Mouse (Mus musculus) heart, embryonic 14.5 days (tissue): ENCODE results near the gene Nudt6. TPM values are rescaled to one million over a fixed set of nuclear protein-coding genes. Genes with fewer than 3 reads are reported as not detected.

ENCODE experiments used
- ATAC-seq: fragments of 200-750 bp; cut with Nextera tagmentation; 2 replicates; pipeline ENCODE4 v1.8.0; 2017; ENCODE audit warnings: low read depth, moderate TSS enrichment; ENCODE audit not compliant: insufficient number of reproducible peaks, insufficient read depth, low FRiP score
- H3K27ac ChIP-seq, 2 experiments: fragments of 200-500 bp in 1 of 2; fragments of 300-500 bp in 1 of 2; sonication (generic) in 1 of 2; replicated peaks in 1 of 2; 2 replicates each; pipeline ENCODE4 v1.5.1; 2012 to 2014; ENCODE audit warnings: low read depth in 2 of 2, low read length in 2 of 2, control low read depth in 1 of 2, mild to moderate bottlenecking in 1 of 2, mixed read lengths in 1 of 2; ENCODE audit not compliant: control insufficient read depth in 1 of 2, insufficient read depth in 1 of 2
- H3K27me3 ChIP-seq: fragments of 300-500 bp; sonication (generic); 2 replicates; pipeline ENCODE4 v1.6.1; 2014; ENCODE audit warnings: mild to moderate bottlenecking, low read length, control low read depth; ENCODE audit not compliant: control insufficient read depth, insufficient read depth
- H3K36me3 ChIP-seq: fragments of 300-500 bp; sonication (generic); 2 replicates; pipeline ENCODE4 v1.6.1; 2014; ENCODE audit warnings: mild to moderate bottlenecking, control low read depth, low read length, mixed read lengths; ENCODE audit not compliant: control insufficient read depth, insufficient read depth
- H3K4me1 ChIP-seq, 2 experiments: fragments of 200-500 bp in 1 of 2; fragments of 300-500 bp in 1 of 2; sonication (generic) in 1 of 2; 2 replicates each; pipeline ENCODE4 v1.6.1; 2012 to 2014; ENCODE audit warnings: low read length in 2 of 2, control low read depth in 1 of 2, mixed read lengths in 1 of 2; ENCODE audit not compliant: control insufficient read depth in 2 of 2, insufficient read depth in 2 of 2
- H3K4me2 ChIP-seq: fragments of 300-500 bp; sonication (generic); 2 replicates; pipeline ENCODE4 v1.6.1; 2014; ENCODE audit warnings: mild to moderate bottlenecking, low read length
- H3K4me3 ChIP-seq, 2 experiments: fragments of 200-500 bp in 1 of 2; fragments of 300-500 bp in 1 of 2; sonication (generic) in 1 of 2; 2 replicates each; pipeline ENCODE4 v1.5.1; 2012 to 2014; ENCODE audit warnings: low read length in 2 of 2, mild to moderate bottlenecking in 2 of 2, control low read depth in 1 of 2, low read depth in 1 of 2, moderate library complexity in 1 of 2; ENCODE audit not compliant: control insufficient read depth in 1 of 2, insufficient read depth in 1 of 2
- H3K9ac ChIP-seq: fragments of 300-500 bp; sonication (generic); 2 replicates; pipeline ENCODE4 v1.6.1; 2014; ENCODE audit warnings: mild to moderate bottlenecking, low read length
- H3K9me3 ChIP-seq: fragments of 300-500 bp; sonication (generic); 2 replicates; pipeline ENCODE4 v1.6.1; 2016; ENCODE audit warnings: low read length, control low read depth; ENCODE audit not compliant: control insufficient read depth
- WGBS: fragments of 180-500 bp; shearing (Covaris S2); extraction: QIAGEN DNeasy Blood & Tissue Kit; methylation state at CpG from one replicate; pipeline ENCODE4 v1.1.7; 2014; 5-methylcytosine and 5-hydroxymethylcytosine counted together
- polyA plus RNA-seq: library from polyadenylated mRNA; unstranded; fragments of >200 nt; fragmentation: Nextera tagmentation; extraction: Ambion mirVana; gene quantifications from 2 replicates; pipeline ENCODE4 v1.2.1, GENCODE M21; 2014

Nudt6 gene
- polyA plus RNA-seq, 1 experiment from 2014 or later = 13.6 TPM

DNA sequence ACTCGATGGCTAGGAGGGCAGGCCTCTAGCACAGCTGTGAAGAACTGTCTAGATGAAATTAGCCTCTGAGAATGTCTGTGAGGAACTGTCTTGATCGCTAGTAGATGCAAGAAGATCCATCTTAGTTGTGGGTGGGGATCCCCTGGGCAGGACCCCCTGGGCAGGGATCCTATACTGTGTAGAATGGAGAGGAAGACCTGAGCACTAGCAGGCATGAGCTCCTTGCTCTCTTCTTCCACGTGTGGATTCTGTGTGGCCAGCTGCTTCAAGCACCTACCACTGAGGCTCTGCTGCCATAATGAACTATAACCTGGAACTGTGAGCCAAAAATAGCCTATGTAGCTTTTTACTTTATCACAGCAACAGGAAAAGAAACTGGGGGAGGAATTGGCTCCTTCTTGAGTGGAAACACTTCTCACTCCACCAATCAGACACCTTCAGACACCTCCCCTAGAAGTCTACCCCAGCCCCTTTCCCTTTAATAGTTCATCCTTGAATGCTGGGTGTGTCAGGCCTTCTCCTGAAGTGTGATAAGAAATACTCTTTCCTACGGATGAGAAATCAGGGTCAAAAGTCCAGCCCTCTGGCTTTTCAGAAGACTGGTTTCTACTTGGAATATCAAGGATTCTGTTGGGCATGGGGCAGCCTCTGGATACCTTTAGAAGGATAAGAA is 53.5 kb downstream of the Nudt6 start:
- ATAC-seq = no peak
- H3K4me2 ChIP-seq = no peak overlapping the region

GRCm38 (mm10) chr3:37365976-37366375 is 54.0 kb downstream of the Nudt6 start:
- no peak overlapping the region for H3K27ac ChIP-seq

More for the DNA sequence above, 53.5 kb downstream of the Nudt6 start:
- Histone ChIP-seq H3K27me3 (no peaks in the 10 kb centered on the region), H3K36me3 (no peaks in the 10 kb centered on the region), H3K9me3 (0 out of 2 replicates have a peak, but pooled peaks cover under 1% of the 10 kb centered on the region), H3K4me1 (peaks cover 6 to 14% of the 10 kb centered on the region in 2 experiments), H3K27ac (no peak overlapping the region), H3K4me3 (no peak overlapping the region), H3K9ac (no peak overlapping the region)
- 39% methylated on average over 4 of the region's 4 CpGs for WGBS

GRCm38 (mm10) chr3:37365144-37365543 is 54.9 kb downstream of the Nudt6 start:
- Histone ChIP-seq H3K36me3 (no peaks in the 10 kb centered on the region), H3K9me3 (no peaks in the 10 kb centered on the region), H3K4me1 (peaks cover 6 to 14% of the 10 kb centered on the region in 2 experiments), H3K4me2 (no peak overlapping the region), H3K27ac (no peak overlapping the region), H3K9ac (no peak overlapping the region), H3K4me3 (no peak overlapping the region), H3K27me3 (no peaks in the 10 kb centered on the region)
- ATAC-seq = no peak
- 79% methylated on average over 4 of the region's 4 CpGs for WGBS

More at GRCm38 (mm10) chr3:37365976-37366375, 54.0 kb downstream of the Nudt6 start:
- H3K4me3 ChIP-seq = no peak overlapping the region
- H3K4me1 ChIP-seq = peaks cover 6 to 14% of the 10 kb centered on the region in 2 experiments
- no peak overlapping the region for H3K9ac ChIP-seq
- H3K9me3 ChIP-seq = no peaks in the 10 kb centered on the region
- no peaks in the 10 kb centered on the region for H3K36me3 ChIP-seq
- 41% methylated on average over 3 of the region's 3 CpGs for WGBS
- H3K27me3 ChIP-seq = no peaks in the 10 kb centered on the region
- no peak overlapping the region for H3K4me2 ChIP-seq
- ATAC-seq = no peak

- H3K27me3 ChIP-seq = no peaks in the 10 kb centered on the region
- H3K4me2 ChIP-seq = no peak overlapping the region
- no peaks in the 10 kb centered on the region for H3K9me3 ChIP-seq
- no peak overlapping the region for H3K27ac ChIP-seq
- no peaks in the 10 kb centered on the region for H3K36me3 ChIP-seq
- ATAC-seq = no peak
- WGBS = 65% methylated on average over 9 of the region's 9 CpGs
- H3K4me3 ChIP-seq = no peak overlapping the region
- H3K4me1 ChIP-seq = no peaks in the 10 kb centered on the region
- no peak overlapping the region for H3K9ac ChIP-seq
These were observed 59.3 kb downstream of the Nudt6 start for GRCm38 (mm10) chr3:37360729-37361128.

Other genes with a start within 250 kb of the Nudt6 start
- gene Il21, start 187.6 kb downstream of the Nudt6 start, polyA plus RNA-seq = not detected in 2 replicates
- gene Bbs12, start 107.7 kb downstream of the Nudt6 start, polyA plus RNA-seq = 4.9 TPM in 2 replicates
- 0.50 and 0.67 TPM in 2 replicates for gene Cetn4, start 107.5 kb downstream of the Nudt6 start, polyA plus RNA-seq
- gene Fgf2, start 71.9 kb downstream of the Nudt6 start, polyA plus RNA-seq = 1.7 and 2.2 TPM in 2 replicates
- gene Spata5, start 315 bp downstream of the Nudt6 start, polyA plus RNA-seq = 19.7 and 20.6 TPM in 2 replicates
- 7.8 and 8.2 TPM in 2 replicates for gene Spry1, start 219.7 kb upstream of the Nudt6 start, polyA plus RNA-seq